In genomic region chr10:128601499-128601898, GRCm38 (mm10) we compare ENCODE assay signal across 19 mouse cellular contexts. TPM values are rescaled to one million over a fixed set of nuclear protein-coding genes. Genes with fewer than 3 reads are reported as not detected.
DNase-seq lines count a peak whose midpoint lies in the region; ATAC-seq and TF ChIP-seq lines count a peak whose summit lies in the region.
"Had no signal": no experiment of that assay in that cellular context is flagged by ENCODE, and none has a peak within 500 bp of the region (broad histone marks: within the 10 kb centered on the region; RNA-seq: fewer than 3 reads in every experiment).

No protein-coding gene starts in this region.

- no peak for ATAC-seq in megakaryocyte-erythroid progenitor cell, adult 5-6 weeks (replicated peaks; ENCODE audit: low FRiP score, low TSS enrichment, poor library complexity, severe bottlenecking)
- ATAC-seq: forebrain, embryonic 13.5 days; forebrain, embryonic 16.5 days had no signal

- peak; percentile 65 for DNase-seq in ES-CJ7 (ENCODE audit: low read depth, low spot score)
- DNase-seq in ES-E14 (ENCODE audit: low read depth, low spot score): no peak
- DNase-seq in ZHBTc4 (ENCODE audit: low read depth, low spot score): peak; percentile 70
- no peak for DNase-seq in spleen, postnatal 14 days (ENCODE audit: low spot score in 2 of 2)
- DNase-seq in left cerebral cortex, adult 11 months (ENCODE audit: low spot score): no peak
- DNase-seq: adrenal gland, adult 2 months; adrenal gland, postnatal 10 days; adrenal gland, postnatal 25 days; cerebellum, adult 11 months; cerebellum, adult 18-20 months; cerebellum, adult 8-10 months; cerebellum, adult 9-11 months; cerebellum, postnatal 25 days had no signal

- H3K27ac ChIP-seq in ES-E14 (ENCODE audit: insufficient read depth, low read depth, low read length, poor library complexity, severe bottlenecking): no peak overlapping the region
- H3K27ac ChIP-seq: embryonic facial prominence, embryonic 10.5 days; embryonic facial prominence, embryonic 12.5 days; forebrain, embryonic 13.5 days had no signal

- in situ Hi-C loops in ES-E14 (cut with MboI; ENCODE audit: low sequenced_read_pairs in 2 of 2, unreplicated experiment in 2 of 2): no loop called here

- no peaks in the 10 kb centered on the region for H3K36me3 ChIP-seq in ES-E14 (ENCODE audit: control insufficient read depth, insufficient read depth, low read length, poor library complexity, severe bottlenecking)
- H3K36me3 ChIP-seq: embryonic facial prominence, embryonic 10.5 days; embryonic facial prominence, embryonic 12.5 days had no signal

- H3K9ac ChIP-seq in ES-E14 (ENCODE audit: insufficient read depth, low read depth, low read length, poor library complexity, severe bottlenecking): no peak overlapping the region
- H3K9ac ChIP-seq: embryonic facial prominence, embryonic 12.5 days; forebrain, embryonic 13.5 days had no signal

- no peak overlapping the region for H3K4me3 ChIP-seq in ES-E14 (ENCODE audit: insufficient read depth in 1 of 2, low read depth in 1 of 2, low read length in 2 of 2, poor library complexity in 1 of 2, severe bottlenecking in 1 of 2)
- H3K4me3 ChIP-seq: embryonic facial prominence, embryonic 10.5 days; embryonic facial prominence, embryonic 12.5 days; forebrain, embryonic 13.5 days had no signal

- peaks cover 3 to 11% of the 10 kb centered on the region in 2 experiments for H3K4me1 ChIP-seq in ES-E14 (ENCODE audit: control insufficient read depth in 2 of 2, insufficient read depth in 2 of 2, low read length in 2 of 2, poor library complexity in 1 of 2)
- H3K4me1 ChIP-seq: embryonic facial prominence, embryonic 12.5 days; forebrain, embryonic 13.5 days had no signal

- H3K9me3 ChIP-seq in ES-E14 (ENCODE audit: control insufficient read depth, insufficient read depth, low read depth, low read length): no peaks in the 10 kb centered on the region
- H3K9me3 ChIP-seq: embryonic facial prominence, embryonic 10.5 days; embryonic facial prominence, embryonic 12.5 days; forebrain, embryonic 13.5 days had no signal

TF ChIP-seq in ES-E14, 5 proteins besides CTCF, POLR2A, EP300 and RAD21:
- TF ChIP-seq ZNF384 (IDR thresholded peaks at IDR 0.05; ENCODE audit: low read depth, low read length) (no peak), MAFK (IDR thresholded peaks at IDR 0.05; ENCODE audit: insufficient read depth, low read depth, low read length) (0 out of 2 replicates have a peak, but pooled peaks have one; percentile 49)
TF ChIP-seq in ES-E14: peak in this region for 1.

RNA-seq across cellular contexts. Expression of gene Erbb3, which starts 12.0 kb away (rescaled TPM):
- 24.9 and 30.3 TPM in 2 replicates for total RNA-seq in ES-E14 (2012; rRNA removed)
- 1.9 and 3.2 TPM in 2 replicates for total RNA-seq in megakaryocyte-erythroid progenitor cell, adult 5-6 weeks (2014; fragmentation: Nextera tagmentation)
- total RNA-seq in megakaryocyte-erythroid progenitor cell, adult 5-6 weeks (2017): 0.09 and 1.2 TPM in 2 replicates

RNA-seq across cellular contexts. Expression of gene Rps26, which starts 25.0 kb away (rescaled TPM):
- total RNA-seq in ES-E14 (2012; rRNA removed): 1,660 and 1,982 TPM in 2 replicates
- total RNA-seq in megakaryocyte-erythroid progenitor cell, adult 5-6 weeks (2014; fragmentation: Nextera tagmentation): 3,309 and 3,313 TPM in 2 replicates
- 1,110 and 1,543 TPM in 2 replicates for total RNA-seq in megakaryocyte-erythroid progenitor cell, adult 5-6 weeks (2017)

RNA-seq across cellular contexts. Expression of gene Pa2g4, which starts 35.7 kb away (rescaled TPM):
- total RNA-seq in ES-E14 (2012; rRNA removed): 127 and 170 TPM in 2 replicates
- 419 and 446 TPM in 2 replicates for total RNA-seq in megakaryocyte-erythroid progenitor cell, adult 5-6 weeks (2014; fragmentation: Nextera tagmentation)
- 426 and 489 TPM in 2 replicates for total RNA-seq in megakaryocyte-erythroid progenitor cell, adult 5-6 weeks (2017)

RNA-seq across cellular contexts. Expression of gene Ikzf4, which starts 44.3 kb away (rescaled TPM):
- total RNA-seq in ES-E14 (2012; rRNA removed): 1.4 and 1.9 TPM in 2 replicates
- total RNA-seq in megakaryocyte-erythroid progenitor cell, adult 5-6 weeks (2014; fragmentation: Nextera tagmentation): 0.25 and 0.26 TPM in 2 replicates
- total RNA-seq in megakaryocyte-erythroid progenitor cell, adult 5-6 weeks (2017): 0.19 TPM in 1 of 2 replicates, not detected in the other
- total RNA-seq: MEL had no signal

RNA-seq across cellular contexts. Expression of gene Rpl41, which starts 52.4 kb away (rescaled TPM):
- total RNA-seq in ES-E14 (2012; rRNA removed): 5,552 and 6,346 TPM in 2 replicates
- 7,210 and 7,602 TPM in 2 replicates for total RNA-seq in megakaryocyte-erythroid progenitor cell, adult 5-6 weeks (2014; fragmentation: Nextera tagmentation)
- 3,211 and 3,934 TPM in 2 replicates for total RNA-seq in megakaryocyte-erythroid progenitor cell, adult 5-6 weeks (2017)

Comparison
In these comparisons a context has a peak if more than half of its experiments do, and no peak if none do; other contexts are left out.
1. DNase-seq: peak in ES-CJ7 (single experiment) and ZHBTc4 (single experiment); none in ES-E14 (single experiment), spleen, postnatal 14 days (0 of 2) and left cerebral cortex, adult 11 months (single experiment).